Mouse (Mus musculus): ENCODE measurements around the gene Rufy2. TPM values are rescaled to one million over a fixed set of nuclear protein-coding genes. Genes with fewer than 3 reads are reported as not detected.
"Not testable (repeated sequence)": the region's sequence is repeated elsewhere in the genome, so short reads cannot be mapped to it uniquely, and the experiment has no call there.

The Rufy2 gene
- polyA plus RNA-seq, 1 experiment from 2014 or later = 13.3 TPM

- ATAC-seq (replicated peaks; ENCODE audit: insufficient number of reproducible peaks, low FRiP score, low TSS enrichment) = no peak
- no peaks in the 10 kb centered on the region for H3K27me3 ChIP-seq (ENCODE audit: control insufficient read depth, insufficient read depth, low read length)
- no peak overlapping the region for H3K9ac ChIP-seq (ENCODE audit: low read depth, low read length)
- H3K27ac ChIP-seq (ENCODE audit: low read depth, low read length) = no peak overlapping the region
- H3K4me3 ChIP-seq (ENCODE audit: low read depth, low read length) = no peak overlapping the region
- no peaks in the 10 kb centered on the region for H3K4me1 ChIP-seq (ENCODE audit: control insufficient read depth, insufficient read depth, low read length)
- H3K9me3 ChIP-seq (replicated peaks; ENCODE audit: control insufficient read depth, low read length) = no peaks in the 10 kb centered on the region
- H3K4me2 ChIP-seq = no peak overlapping the region
- WGBS (ENCODE audit: insufficient replicate concordance) = 75% methylated on average over 6 of the region's 6 CpGs
- no peaks in the 10 kb centered on the region for H3K36me3 ChIP-seq (ENCODE audit: control insufficient read depth, insufficient read depth, low read length)
Observed at GRCm38 (mm10) chr10:63052011-63052410, 72.0 kb downstream of the Rufy2 start.

- Histone ChIP-seq H3K4me1 (ENCODE audit: control insufficient read depth, insufficient read depth, low read length) (no peaks in the 10 kb centered on the region), H3K27me3 (ENCODE audit: control insufficient read depth, insufficient read depth, low read length) (no peaks in the 10 kb centered on the region), H3K4me3 (ENCODE audit: low read depth, low read length) (no peak overlapping the region), H3K4me2 (no peak overlapping the region), H3K9ac (ENCODE audit: low read depth, low read length) (no peak overlapping the region), H3K27ac (ENCODE audit: low read depth, low read length) (no peak overlapping the region), H3K36me3 (ENCODE audit: control insufficient read depth, insufficient read depth, low read length) (no peaks in the 10 kb centered on the region), H3K9me3 (replicated peaks; ENCODE audit: control insufficient read depth, low read length) (no peaks in the 10 kb centered on the region)
- no peak for ATAC-seq (replicated peaks; ENCODE audit: insufficient number of reproducible peaks, low FRiP score, low TSS enrichment)
- WGBS (ENCODE audit: insufficient replicate concordance) = 44% methylated on average over 6 of the region's 6 CpGs
Observed at GRCm38 (mm10) chr10:63053007-63053406, 73.0 kb downstream of the Rufy2 start.

- H3K27ac ChIP-seq (ENCODE audit: low read depth, low read length); H3K9me3 ChIP-seq (replicated peaks; ENCODE audit: control insufficient read depth, low read length); H3K9ac ChIP-seq (ENCODE audit: low read depth, low read length); H3K27me3 ChIP-seq (ENCODE audit: control insufficient read depth, insufficient read depth, low read length); ATAC-seq (replicated peaks; ENCODE audit: insufficient number of reproducible peaks, low FRiP score, low TSS enrichment); H3K4me1 ChIP-seq (ENCODE audit: control insufficient read depth, insufficient read depth, low read length); H3K36me3 ChIP-seq (ENCODE audit: control insufficient read depth, insufficient read depth, low read length); H3K4me3 ChIP-seq (ENCODE audit: low read depth, low read length); H3K4me2 ChIP-seq: not testable (repeated sequence)
- WGBS (ENCODE audit: insufficient replicate concordance) = 72% methylated on average over 6 of the region's 6 CpGs
Observed at GRCm38 (mm10) chr10:63054071-63054470, 74.0 kb downstream of the Rufy2 start.

GRCm38 (mm10) chr10:63054586-63054985 is 74.6 kb downstream of the Rufy2 start:
- Histone ChIP-seq H3K4me3 (ENCODE audit: low read depth, low read length) (no peak overlapping the region), H3K9ac (ENCODE audit: low read depth, low read length) (no peak overlapping the region), H3K27me3 (ENCODE audit: control insufficient read depth, insufficient read depth, low read length) (no peaks in the 10 kb centered on the region), H3K4me1 (ENCODE audit: control insufficient read depth, insufficient read depth, low read length) (no peaks in the 10 kb centered on the region), H3K4me2 (no peak overlapping the region), H3K9me3 (replicated peaks; ENCODE audit: control insufficient read depth, low read length) (no peaks in the 10 kb centered on the region), H3K36me3 (ENCODE audit: control insufficient read depth, insufficient read depth, low read length) (no peaks in the 10 kb centered on the region), H3K27ac (ENCODE audit: low read depth, low read length) (no peak overlapping the region)
- no peak for ATAC-seq (replicated peaks; ENCODE audit: insufficient number of reproducible peaks, low FRiP score, low TSS enrichment)
- 67% methylated on average over 2 of the region's 2 CpGs for WGBS (ENCODE audit: insufficient replicate concordance)

GRCm38 (mm10) chr10:63056966-63057750 is 77.1 kb downstream of the Rufy2 start:
- Histone ChIP-seq H3K27ac (ENCODE audit: low read depth, low read length) (no peak overlapping the region), H3K4me2 (peak overlapping the region; percentile 34), H3K4me1 (ENCODE audit: control insufficient read depth, insufficient read depth, low read length) (no peaks in the 10 kb centered on the region), H3K36me3 (ENCODE audit: control insufficient read depth, insufficient read depth, low read length) (no peaks in the 10 kb centered on the region), H3K27me3 (ENCODE audit: control insufficient read depth, insufficient read depth, low read length) (peaks cover 4% of the 10 kb centered on the region; the same call in 1 of the 2 replicates), H3K9me3 (replicated peaks; ENCODE audit: control insufficient read depth, low read length) (no peaks in the 10 kb centered on the region), H3K4me3 (ENCODE audit: low read depth, low read length) (no peak overlapping the region), H3K9ac (ENCODE audit: low read depth, low read length) (no peak overlapping the region)
- 33% methylated on average over 24 of the region's 24 CpGs for WGBS (ENCODE audit: insufficient replicate concordance)
- ATAC-seq (replicated peaks; ENCODE audit: insufficient number of reproducible peaks, low FRiP score, low TSS enrichment) = no peak

GRCm38 (mm10) chr10:63059862-63060261 is 79.8 kb downstream of the Rufy2 start, which contains the start of gene Pbld1:
TSS of gene Pbld1 (plus strand) at chr10:63060162.
- whole genome bisulfite sequencing (ENCODE audit: insufficient replicate concordance) = 82% methylated on average over 2 of the region's 2 CpGs

GRCm38 (mm10) chr10:63060406-63060805 is 80.4 kb downstream of the Rufy2 start:
- Histone ChIP-seq H3K27me3 (ENCODE audit: control insufficient read depth, insufficient read depth, low read length) (peaks cover 4% of the 10 kb centered on the region; the same call in 1 of the 2 replicates), H3K4me1 (ENCODE audit: control insufficient read depth, insufficient read depth, low read length) (no peaks in the 10 kb centered on the region), H3K4me2 (no peak overlapping the region), H3K9me3 (replicated peaks; ENCODE audit: control insufficient read depth, low read length) (no peaks in the 10 kb centered on the region), H3K9ac (ENCODE audit: low read depth, low read length) (no peak overlapping the region), H3K27ac (ENCODE audit: low read depth, low read length) (no peak overlapping the region), H3K36me3 (ENCODE audit: control insufficient read depth, insufficient read depth, low read length) (no peaks in the 10 kb centered on the region), H3K4me3 (ENCODE audit: low read depth, low read length) (no peak overlapping the region)
- whole genome bisulfite sequencing (ENCODE audit: insufficient replicate concordance) = 64% methylated on average over 11 of the region's 11 CpGs
- ATAC-seq (replicated peaks; ENCODE audit: insufficient number of reproducible peaks, low FRiP score, low TSS enrichment) = no peak

More at GRCm38 (mm10) chr10:63059862-63060261, 79.8 kb downstream of the Rufy2 start, which contains the start of gene Pbld1:
- Histone ChIP-seq H3K27ac (ENCODE audit: low read depth, low read length) (no peak within 1 kb of the TSS), H3K4me2 (no peak within 1 kb of the TSS), H3K27me3 (ENCODE audit: control insufficient read depth, insufficient read depth, low read length) (peaks cover 4% of the 10 kb centered on the region; the same call in 1 of the 2 replicates), H3K4me3 (ENCODE audit: low read depth, low read length) (no peak within 1 kb of the TSS), H3K36me3 (ENCODE audit: control insufficient read depth, insufficient read depth, low read length) (no peaks in the 10 kb centered on the region), H3K9ac (ENCODE audit: low read depth, low read length) (no peak within 1 kb of the TSS), H3K9me3 (replicated peaks; ENCODE audit: control insufficient read depth, low read length) (no peaks in the 10 kb centered on the region), H3K4me1 (ENCODE audit: control insufficient read depth, insufficient read depth, low read length) (no peaks in the 10 kb centered on the region)
- no peak for ATAC-seq (replicated peaks; ENCODE audit: insufficient number of reproducible peaks, low FRiP score, low TSS enrichment)

- Histone ChIP-seq H3K4me1 (ENCODE audit: control insufficient read depth, insufficient read depth, low read length) (no peaks in the 10 kb centered on the region), H3K9ac (ENCODE audit: low read depth, low read length) (no peak overlapping the region), H3K27ac (ENCODE audit: low read depth, low read length) (no peak overlapping the region), H3K36me3 (ENCODE audit: control insufficient read depth, insufficient read depth, low read length) (no peaks in the 10 kb centered on the region), H3K27me3 (ENCODE audit: control insufficient read depth, insufficient read depth, low read length) (peaks cover 4% of the 10 kb centered on the region; the same call in 1 of the 2 replicates), H3K9me3 (replicated peaks; ENCODE audit: control insufficient read depth, low read length) (no peaks in the 10 kb centered on the region), H3K4me2 (no peak overlapping the region), H3K4me3 (ENCODE audit: low read depth, low read length) (no peak overlapping the region)
- ATAC-seq (replicated peaks; ENCODE audit: insufficient number of reproducible peaks, low FRiP score, low TSS enrichment) = no peak
- 70% methylated on average over 12 of the region's 12 CpGs for WGBS (ENCODE audit: insufficient replicate concordance)
Observed at GRCm38 (mm10) chr10:63061266-63061665, 81.2 kb downstream of the Rufy2 start.

GRCm38 (mm10) chr10:63062696-63063095 is 82.7 kb downstream of the Rufy2 start:
- H3K9ac ChIP-seq (ENCODE audit: low read depth, low read length) = no peak overlapping the region
- 87% methylated on average over 5 of the region's 5 CpGs for WGBS (ENCODE audit: insufficient replicate concordance)
- peaks cover 4% of the 10 kb centered on the region; the same call in 1 of the 2 replicates for H3K27me3 ChIP-seq (ENCODE audit: control insufficient read depth, insufficient read depth, low read length)
- no peaks in the 10 kb centered on the region for H3K4me1 ChIP-seq (ENCODE audit: control insufficient read depth, insufficient read depth, low read length)
- no peaks in the 10 kb centered on the region for H3K9me3 ChIP-seq (replicated peaks; ENCODE audit: control insufficient read depth, low read length)
- no peaks in the 10 kb centered on the region for H3K36me3 ChIP-seq (ENCODE audit: control insufficient read depth, insufficient read depth, low read length)
- H3K27ac ChIP-seq (ENCODE audit: low read depth, low read length) = no peak overlapping the region
- no peak for ATAC-seq (replicated peaks; ENCODE audit: insufficient number of reproducible peaks, low FRiP score, low TSS enrichment)
- no peak overlapping the region for H3K4me3 ChIP-seq (ENCODE audit: low read depth, low read length)
- H3K4me2 ChIP-seq = no peak overlapping the region
